Mouse (Mus musculus): ENCODE measurements around the gene Smim20.

The Smim20 gene

DNA sequence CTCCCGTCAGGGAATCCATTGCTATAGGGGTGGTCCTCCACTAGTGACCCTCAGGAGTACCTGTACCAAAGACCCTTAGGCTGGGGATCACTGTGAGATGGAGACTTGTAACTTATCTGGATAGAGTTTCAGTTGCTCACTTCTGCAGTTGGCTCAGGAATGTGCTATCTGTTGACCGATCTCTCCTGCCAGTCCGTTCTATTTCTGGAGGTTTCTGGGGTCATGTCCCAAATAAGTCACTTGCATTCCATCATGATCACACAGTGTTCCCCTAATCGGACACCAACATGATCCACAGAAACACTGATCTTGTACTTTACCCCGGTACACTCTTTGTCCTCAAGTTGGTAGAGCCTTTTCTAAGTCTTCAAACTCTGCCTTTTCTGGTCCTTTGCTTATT is 40.6 kb downstream of the Smim20 start:
- CTCF ChIA-PET = no interaction called here

DNA sequence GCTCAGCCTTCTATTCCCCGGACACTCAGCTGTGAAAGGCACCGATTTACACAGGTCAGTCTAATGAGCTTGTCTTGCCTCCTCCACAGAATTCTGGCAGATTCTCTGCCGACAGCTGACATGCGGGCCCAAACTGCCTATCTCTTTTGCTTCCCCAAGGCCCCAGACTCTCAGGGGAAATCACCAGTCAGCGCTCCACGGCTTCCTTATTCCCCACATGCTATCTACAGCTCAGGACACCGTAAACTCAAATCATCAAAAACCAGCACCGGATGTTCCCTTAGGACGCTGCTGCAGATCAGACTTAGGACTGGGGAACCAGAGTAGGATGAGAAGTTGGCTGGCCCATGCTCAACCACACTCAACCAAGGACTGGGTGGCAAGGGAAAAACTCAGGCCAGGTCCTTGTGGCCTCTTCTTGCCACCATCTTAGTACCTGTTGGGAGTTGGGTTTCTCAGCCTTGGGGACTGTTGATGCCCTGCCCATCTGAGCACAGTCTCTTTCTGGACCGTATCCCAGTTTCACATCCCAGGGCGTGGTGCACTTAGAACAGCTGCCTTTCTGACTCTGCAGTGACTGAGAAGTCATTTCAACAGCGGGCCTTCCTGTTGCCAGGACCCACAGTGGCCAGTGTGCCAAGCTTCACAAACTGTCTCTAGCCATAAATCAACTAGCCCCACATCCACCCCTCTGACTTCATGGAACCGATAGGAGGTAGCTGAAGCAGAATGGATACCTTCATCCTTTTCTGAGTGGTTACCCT is 47.7 kb downstream of the Smim20 start:
- CTCF ChIA-PET = no interaction called here

DNA sequence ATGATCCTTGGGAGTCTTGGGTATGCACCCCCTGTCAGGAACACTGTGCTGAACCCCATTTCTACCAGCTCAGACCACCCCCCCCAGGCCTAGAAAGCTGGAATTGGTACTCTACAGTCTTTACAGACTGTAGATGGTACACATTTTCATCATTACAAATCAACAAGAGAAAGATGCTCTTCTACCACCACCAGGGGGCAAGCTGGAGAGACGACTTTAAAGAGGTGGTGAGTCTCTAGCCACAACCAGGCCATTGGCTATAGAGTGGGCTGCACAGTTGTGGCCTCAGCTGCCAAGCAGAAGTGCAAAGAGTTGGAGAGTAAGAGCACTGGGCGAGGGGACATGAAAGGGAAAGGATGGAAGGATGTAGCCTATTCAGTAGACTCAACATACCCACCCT is 48.9 kb downstream of the Smim20 start:
- CTCF ChIA-PET = no interaction called here

DNA sequence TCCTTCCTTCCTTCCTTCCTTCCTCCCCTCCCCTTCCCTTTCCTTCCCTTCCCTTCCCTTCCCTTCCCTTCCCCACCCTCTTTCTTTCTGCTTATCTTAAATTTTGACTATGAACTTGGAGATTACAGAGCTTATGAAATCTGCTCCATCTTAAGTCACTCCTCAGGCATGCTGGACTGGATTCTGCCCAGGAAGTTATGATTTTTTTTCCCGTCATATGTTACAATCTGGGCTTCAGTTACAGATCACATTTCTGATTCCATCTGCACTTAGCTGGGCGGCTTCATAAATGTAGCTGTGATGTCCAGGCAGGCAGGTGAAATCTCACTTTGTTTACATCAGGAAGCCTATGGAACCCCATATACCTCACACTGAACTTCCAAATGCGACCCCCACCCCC is 50.5 kb downstream of the Smim20 start:
- CTCF ChIA-PET = no interaction called here

DNA sequence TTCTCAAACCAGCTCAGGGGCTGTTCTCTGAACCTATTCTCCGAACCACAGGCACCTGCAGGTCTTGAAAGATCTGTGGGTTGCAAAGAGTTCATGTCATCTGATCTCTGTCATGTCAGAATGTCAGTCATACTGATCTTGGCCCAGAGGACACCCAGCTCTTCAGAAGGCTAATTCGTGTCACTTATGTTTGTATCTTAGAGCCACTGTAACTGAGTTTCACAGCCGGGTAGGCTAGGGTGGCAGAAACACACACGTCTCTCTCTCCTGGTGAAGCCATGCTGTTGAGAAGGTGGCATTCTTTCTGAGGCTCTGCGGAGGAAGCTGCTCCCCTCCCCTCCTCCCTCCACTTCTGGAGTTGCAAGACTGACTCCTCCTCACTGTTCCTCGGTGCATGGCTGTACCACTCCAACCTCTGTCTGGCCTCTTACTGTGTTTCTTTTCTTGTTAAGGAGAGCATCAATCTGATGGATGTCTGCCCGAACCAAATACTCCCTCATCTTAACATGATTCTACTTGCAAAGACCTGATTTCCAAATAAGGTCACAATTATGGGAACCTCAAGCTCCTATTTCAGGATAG is 51.1 kb downstream of the Smim20 start:
- CTCF ChIA-PET = no interaction called here

DNA sequence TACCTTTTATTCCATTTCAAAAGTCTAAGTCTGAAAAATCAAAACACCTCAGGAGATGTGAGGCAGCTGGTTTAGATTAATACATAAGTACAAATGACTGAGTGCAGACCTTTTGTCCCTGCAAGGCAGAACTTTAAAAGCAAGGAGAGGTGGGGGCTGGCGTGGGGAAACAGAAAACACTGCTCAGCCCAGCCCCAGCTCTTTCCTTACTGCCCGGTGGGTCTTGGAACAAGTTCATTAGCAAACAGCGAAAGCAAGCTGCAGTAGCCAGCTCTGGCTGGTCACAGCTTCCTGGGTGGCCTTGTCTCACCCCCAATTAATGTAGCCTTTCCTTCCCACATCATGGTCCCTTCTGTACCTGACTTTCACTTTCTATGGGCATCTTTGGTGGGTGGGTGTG is 53.4 kb downstream of the Smim20 start:
- CTCF ChIA-PET = interaction anchor here (0.6 kb wide), 1 partner anchor 1134 kb away, joined by 3 read pairs; no protein-coding TSS in a partner anchor

DNA sequence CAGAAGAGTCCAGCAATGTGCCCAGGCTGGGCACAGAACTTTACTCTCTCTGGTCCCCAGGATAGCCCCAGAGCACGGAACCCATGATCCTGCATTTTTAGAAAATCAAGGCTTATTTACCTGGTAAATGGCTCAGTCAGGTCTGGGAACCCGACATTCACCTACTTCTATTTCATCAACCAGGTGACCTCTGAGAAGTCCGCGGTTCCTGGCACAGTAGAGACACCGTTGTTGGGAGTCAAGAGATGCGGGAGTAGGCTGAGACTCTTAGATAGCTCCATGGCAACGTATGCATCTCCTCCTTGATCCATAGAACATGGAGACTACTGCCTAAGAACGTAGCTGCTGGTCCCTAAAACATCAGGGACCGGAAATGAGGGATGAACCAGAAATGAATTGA is 55.0 kb downstream of the Smim20 start:
- CTCF ChIA-PET = no interaction called here

DNA sequence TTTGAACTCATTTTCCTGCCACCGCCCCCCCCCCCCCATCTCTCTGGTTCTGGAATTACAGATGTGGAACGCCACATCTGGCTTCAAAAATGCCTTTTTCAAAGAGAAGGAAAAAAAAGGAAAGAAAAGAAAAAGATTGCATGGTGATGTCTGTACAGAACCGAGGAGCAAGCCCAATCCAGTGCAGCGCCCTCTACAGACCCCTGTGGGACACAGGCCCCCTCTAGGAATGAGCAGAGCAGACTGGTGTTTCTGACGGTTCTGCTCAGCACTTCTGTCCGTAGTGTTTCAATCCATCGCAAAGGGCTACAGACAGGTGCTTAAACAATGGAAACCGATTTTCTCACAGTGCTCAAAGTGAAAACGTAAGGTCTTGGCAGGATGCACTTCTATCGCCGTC is 55.6 kb downstream of the Smim20 start:
- CTCF ChIA-PET = no interaction called here

DNA sequence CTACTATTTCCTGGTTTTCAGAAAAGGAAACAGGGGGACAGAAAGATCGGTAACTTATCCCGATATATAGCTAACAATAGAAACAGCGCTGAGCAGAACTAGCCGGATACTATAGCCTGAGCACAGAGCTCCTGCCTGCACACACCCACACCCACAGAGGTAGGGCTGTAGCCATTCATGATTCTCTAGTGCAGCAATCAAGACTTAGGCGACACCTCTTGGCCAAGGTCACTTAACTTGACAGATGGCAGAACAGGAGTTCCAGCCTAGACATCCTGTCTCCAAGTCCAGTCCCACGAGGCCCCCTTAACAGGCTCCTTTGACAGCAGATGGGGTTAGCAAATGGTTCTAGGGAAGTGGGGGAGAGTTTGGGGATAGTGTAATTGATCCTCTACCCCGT is 56.2 kb downstream of the Smim20 start:
- CTCF ChIA-PET = no interaction called here

DNA sequence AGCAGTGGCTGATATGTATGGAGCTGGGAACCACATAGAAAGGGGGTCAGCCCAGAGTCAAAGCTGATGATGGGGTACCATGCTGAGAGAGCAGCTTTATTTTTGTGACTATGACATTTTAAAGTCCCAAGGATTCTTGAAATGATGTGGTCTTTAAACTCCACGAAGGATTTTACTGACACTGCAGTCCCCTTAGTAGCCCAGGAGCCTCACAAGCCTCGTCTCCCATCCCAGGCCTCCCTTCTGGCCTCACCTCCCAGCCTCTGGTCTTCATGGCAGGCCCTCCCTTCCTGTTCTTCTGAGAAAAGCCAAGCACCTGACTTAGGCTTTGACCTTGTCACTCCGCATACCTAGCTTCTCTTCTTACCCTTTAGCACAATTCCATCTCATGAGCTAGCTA is 57.4 kb downstream of the Smim20 start:
- CTCF ChIA-PET = interaction anchor here (0.6 kb wide), 1 partner anchor 131 kb away, joined by 8 read pairs; no protein-coding TSS in a partner anchor

DNA sequence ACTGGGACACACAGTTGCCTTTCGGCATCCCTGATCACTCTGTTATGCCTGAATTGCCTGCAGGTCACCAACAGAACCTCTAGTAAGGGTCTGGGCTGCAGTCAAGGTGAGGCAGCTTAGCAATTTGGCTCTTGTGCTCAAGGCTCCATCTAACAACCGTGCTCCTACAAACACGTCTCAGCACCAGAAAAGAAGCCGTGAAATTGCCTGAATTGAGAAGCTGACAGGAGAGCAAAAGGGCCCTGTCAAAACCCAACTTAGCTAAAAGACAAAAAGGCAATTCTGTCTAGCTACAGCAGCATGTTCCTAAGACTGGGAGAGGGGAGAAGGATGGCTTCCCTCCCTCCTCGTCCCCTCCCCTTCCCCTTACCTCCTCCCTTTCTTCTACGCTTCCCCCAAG is 57.9 kb downstream of the Smim20 start:
- CTCF ChIA-PET = interaction anchor here (0.6 kb wide), 1 partner anchor 161 kb away, joined by 3 read pairs; no protein-coding TSS in a partner anchor

DNA sequence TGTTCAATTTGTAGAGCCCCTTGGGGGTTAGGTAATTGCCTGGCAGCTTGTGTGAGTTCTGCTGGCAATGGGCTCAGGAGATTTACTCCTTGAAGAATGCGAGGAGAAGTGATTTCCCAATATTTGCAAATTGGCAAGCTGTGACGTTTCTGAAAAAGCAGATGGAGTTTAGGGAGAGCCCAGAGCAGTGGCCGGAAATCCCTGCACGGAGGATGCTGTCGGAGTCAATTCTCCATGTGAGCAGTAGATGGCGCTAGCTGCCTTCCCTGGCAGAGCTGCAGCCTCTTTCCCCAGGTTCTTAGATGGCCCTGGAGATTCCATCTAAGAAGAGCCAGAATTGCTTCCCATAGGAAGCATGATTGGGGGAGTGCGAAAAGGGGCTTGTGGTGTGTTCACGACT is 59.1 kb downstream of the Smim20 start:
- CTCF ChIA-PET = interaction anchor here (0.6 kb wide), 1 partner anchor 155 kb away, joined by 3 read pairs; no protein-coding TSS in a partner anchor

DNA sequence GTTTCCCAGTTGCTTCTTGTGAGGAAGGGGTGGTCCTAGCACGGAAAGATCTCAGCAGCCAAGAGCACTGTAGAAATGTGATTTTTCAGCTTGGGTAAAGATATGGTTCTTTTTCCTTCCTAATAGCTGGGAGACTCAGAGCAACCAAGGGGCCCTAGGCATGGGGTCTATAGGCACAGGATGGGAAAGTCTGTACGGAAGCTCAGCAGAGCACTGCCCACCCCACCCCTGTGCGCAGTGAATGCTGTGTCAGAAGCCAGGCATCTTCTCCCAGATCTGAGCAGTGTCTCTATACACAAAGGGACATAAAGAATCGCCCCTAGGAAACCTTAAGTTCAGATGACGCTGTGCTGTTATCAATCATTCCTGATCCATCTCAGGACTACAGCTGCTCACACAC is 59.6 kb downstream of the Smim20 start:
- CTCF ChIA-PET = no interaction called here

All from spleen, embryonic (tissue).